Mouse (Mus musculus) MEL (cell line): Measurements from ENCODE around the gene Eif2ak1.

ENCODE experiments used
- CTCF ChIP-seq, 3 experiments: IDR thresholded peaks in 2 of 3; conservative IDR thresholded peaks in 1 of 3; 2 replicates each; pipeline ENCODE4 v1.5.1; 2011 to 2012; ENCODE audit warnings: low read length in 3 of 3, low read depth in 2 of 3, mild to moderate bottlenecking in 2 of 3, improper control_type of control experiment in 1 of 3, inconsistent platforms in 1 of 3, mixed read lengths in 1 of 3, moderate library complexity in 1 of 3; ENCODE audit not compliant: control insufficient read depth in 1 of 3, insufficient read depth in 1 of 3, poor library complexity in 1 of 3, severe bottlenecking in 1 of 3
- E2F4 ChIP-seq: IDR thresholded peaks from 2 replicates; pipeline ENCODE4 v1.6.1; 2011; ENCODE audit warnings: low read depth, low read length, improper control_type of control experiment, borderline replicate concordance
- EP300 ChIP-seq, 2 experiments: IDR thresholded peaks; 2 replicates each; pipeline ENCODE4 v1.6.1; 2011; ENCODE audit warnings: improper control_type of control experiment in 2 of 2, low read length in 2 of 2, low read depth in 1 of 2, mild to moderate bottlenecking in 1 of 2
- MAZ ChIP-seq: IDR thresholded peaks from 2 replicates; pipeline ENCODE4 v1.6.1; 2012; ENCODE audit warnings: low read depth, mild to moderate bottlenecking, inconsistent platforms, low read length, improper control_type of control experiment
- MEF2A ChIP-seq: IDR thresholded peaks from 2 replicates; pipeline ENCODE4 v1.6.1; 2014; ENCODE audit warnings: low read depth, mild to moderate bottlenecking, inconsistent platforms, low read length, improper control_type of control experiment; ENCODE audit not compliant: poor library complexity, insufficient replicate concordance, severe bottlenecking; ENCODE audit errors: extremely low read depth
- POLR2A ChIP-seq, 2 experiments: IDR thresholded peaks; 2 replicates each; pipeline ENCODE4 v1.6.1; 2011 to 2012; ENCODE audit warnings: low read length in 2 of 2, mild to moderate bottlenecking in 2 of 2, control low read depth in 1 of 2, improper control_type of control experiment in 1 of 2, low read depth in 1 of 2, moderate library complexity in 1 of 2; ENCODE audit not compliant: control insufficient read depth in 1 of 2, insufficient read depth in 1 of 2, poor library complexity in 1 of 2
- TAL1 ChIP-seq: IDR thresholded peaks from 2 replicates; pipeline ENCODE4 v1.6.1; 2012; ENCODE audit warnings: mild to moderate bottlenecking, inconsistent platforms, low read length, moderate library complexity, mixed read lengths
- TCF12 ChIP-seq: IDR thresholded peaks from 2 replicates; pipeline ENCODE4 v1.6.1; 2014; ENCODE audit warnings: low read depth, mild to moderate bottlenecking, inconsistent platforms, low read length, improper control_type of control experiment, moderate library complexity
- ZC3H11A ChIP-seq: IDR thresholded peaks from 2 replicates; pipeline ENCODE4 v1.6.1; 2012; ENCODE audit warnings: low read depth, mild to moderate bottlenecking, inconsistent platforms, low read length, improper control_type of control experiment
- ZNF384 ChIP-seq: IDR thresholded peaks from 2 replicates; pipeline ENCODE4 v1.6.1; 2012; ENCODE audit warnings: low read depth, mild to moderate bottlenecking, inconsistent platforms, low read length, improper control_type of control experiment

DNA sequence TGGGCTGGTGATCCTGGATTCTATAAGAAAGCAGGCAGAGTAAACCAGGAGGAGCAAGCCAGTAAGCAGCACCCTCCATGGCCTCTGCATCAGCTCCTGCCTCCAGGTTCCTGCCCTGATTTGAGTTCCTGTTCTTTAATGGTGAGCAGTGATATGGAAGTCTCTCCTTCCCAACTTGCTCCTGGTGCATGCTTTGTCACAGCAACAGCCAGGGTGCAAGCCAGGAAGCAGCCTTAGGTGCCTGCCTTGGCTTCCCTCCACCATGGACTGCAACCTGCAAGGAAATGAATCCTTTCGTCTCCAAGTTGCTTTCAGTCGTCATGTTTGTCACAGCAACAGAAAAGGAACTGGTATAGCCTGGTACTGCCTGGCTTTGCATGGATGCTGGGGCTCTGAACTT lies 3.0 kb upstream of the Eif2ak1 start:
- TF ChIP-seq MEF2A (no peak), ZC3H11A (no peak), POLR2A (IDR thresholded peaks at IDR 0.05; ENCODE audit: control insufficient read depth in 1 of 2, insufficient read depth in 1 of 2, low read depth in 1 of 2, low read length in 2 of 2, poor library complexity in 1 of 2) (no peak), CTCF (IDR thresholded peaks at IDR 0.05 in 2 of 3, conservative IDR thresholded peaks at IDR 0.05 in 1 of 3; ENCODE audit: control insufficient read depth in 1 of 3, insufficient read depth in 1 of 3, low read depth in 2 of 3, low read length in 3 of 3, poor library complexity in 1 of 3, severe bottlenecking in 1 of 3) (no peak), E2F4 (no peak), ZNF384 (no peak), MAZ (no peak), EP300 (IDR thresholded peaks at IDR 0.05; ENCODE audit: low read depth in 1 of 2, low read length in 2 of 2) (no peak), TAL1 (no peak), TCF12 (no peak)
